Mouse (Mus musculus): Measurements from ENCODE around the gene Strn3.
"Not testable (repeated sequence)": the region's sequence is repeated elsewhere in the genome, so short reads cannot be mapped to it uniquely, and the experiment has no call there.

The Strn3 gene

DNA sequence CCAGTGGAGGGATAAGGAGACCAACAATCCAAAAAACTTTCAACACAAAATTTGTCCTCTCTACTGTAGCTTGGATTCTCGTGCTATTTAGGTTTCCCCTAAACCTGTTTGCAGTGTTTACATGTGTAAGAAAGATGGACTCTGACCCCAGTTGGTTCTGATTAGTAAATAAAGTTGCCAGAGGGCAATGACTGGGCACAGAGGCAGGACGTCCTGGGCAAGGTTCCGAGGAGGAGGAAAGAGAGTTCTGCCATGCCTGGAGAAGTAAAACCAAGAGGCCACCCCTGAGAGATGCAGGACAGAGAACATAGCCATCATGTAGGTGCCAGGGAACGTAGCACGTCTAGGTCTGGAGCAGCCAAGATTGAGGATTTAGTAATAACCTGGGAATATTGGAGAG is 79.3 kb downstream of the Strn3 start:
- DNase-seq (ENCODE audit: low spot score), result no peak

DNA sequence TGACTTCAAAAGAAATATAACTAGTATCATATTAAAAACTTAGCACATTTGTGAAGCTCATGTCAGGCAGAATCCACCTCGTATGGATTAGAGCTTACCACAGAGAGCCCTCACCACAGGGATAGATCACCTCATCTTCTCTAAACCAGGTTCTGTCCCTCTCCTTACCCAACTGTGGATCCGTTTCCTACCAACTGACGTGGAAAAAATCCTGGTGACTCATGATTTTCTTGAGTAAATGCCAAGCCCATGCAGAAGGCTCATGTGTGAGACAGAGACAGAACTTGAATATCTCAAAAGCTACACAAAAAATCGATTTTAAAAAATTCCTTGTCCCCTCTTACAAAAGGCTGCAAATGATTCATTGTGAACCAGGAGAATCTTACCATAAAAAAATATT is 85.6 kb downstream of the Strn3 start:
- DNase-seq (ENCODE audit: low spot score), result no peak

DNA sequence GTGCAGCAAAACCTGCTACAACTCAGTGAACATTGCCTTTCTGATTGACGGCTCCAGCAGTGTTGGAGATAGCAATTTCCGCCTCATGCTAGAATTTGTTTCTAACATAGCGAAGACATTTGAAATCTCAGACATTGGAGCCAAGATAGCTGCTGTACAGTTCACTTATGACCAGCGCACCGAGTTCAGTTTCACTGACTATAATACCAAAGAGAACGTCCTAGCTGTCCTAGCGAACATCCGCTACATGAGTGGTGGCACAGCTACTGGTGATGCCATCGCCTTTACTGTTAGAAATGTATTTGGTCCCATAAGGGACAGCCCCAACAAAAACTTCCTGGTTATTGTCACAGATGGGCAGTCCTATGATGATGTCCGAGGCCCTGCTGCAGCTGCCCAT is 88.4 kb downstream of the Strn3 start:
- no peak for DNase-seq (ENCODE audit: low spot score)

DNA sequence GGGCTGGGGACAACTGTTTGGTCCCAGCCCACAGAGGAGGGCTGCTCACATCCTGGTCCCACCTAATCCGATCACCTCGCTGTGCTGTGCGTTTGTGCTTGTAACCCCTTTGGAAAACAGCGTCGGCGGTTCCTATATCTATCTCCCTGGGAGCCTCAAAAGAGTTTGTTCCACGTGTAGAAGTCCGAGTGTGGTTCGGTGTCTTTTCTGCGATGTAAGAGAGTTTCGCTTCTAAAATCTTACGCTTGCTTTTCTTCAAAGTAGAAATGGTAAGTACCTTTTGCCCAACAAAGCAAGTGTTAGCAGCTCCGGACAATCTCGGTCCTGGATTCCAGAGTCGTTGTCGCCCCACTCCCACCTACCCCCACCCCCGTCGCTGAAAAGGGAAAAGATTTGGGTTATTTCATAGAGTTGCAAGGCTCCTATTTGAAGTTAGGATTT is 97.6 kb downstream of the Strn3 start:
- DNase-seq (ENCODE audit: low spot score), result no peak

DNA sequence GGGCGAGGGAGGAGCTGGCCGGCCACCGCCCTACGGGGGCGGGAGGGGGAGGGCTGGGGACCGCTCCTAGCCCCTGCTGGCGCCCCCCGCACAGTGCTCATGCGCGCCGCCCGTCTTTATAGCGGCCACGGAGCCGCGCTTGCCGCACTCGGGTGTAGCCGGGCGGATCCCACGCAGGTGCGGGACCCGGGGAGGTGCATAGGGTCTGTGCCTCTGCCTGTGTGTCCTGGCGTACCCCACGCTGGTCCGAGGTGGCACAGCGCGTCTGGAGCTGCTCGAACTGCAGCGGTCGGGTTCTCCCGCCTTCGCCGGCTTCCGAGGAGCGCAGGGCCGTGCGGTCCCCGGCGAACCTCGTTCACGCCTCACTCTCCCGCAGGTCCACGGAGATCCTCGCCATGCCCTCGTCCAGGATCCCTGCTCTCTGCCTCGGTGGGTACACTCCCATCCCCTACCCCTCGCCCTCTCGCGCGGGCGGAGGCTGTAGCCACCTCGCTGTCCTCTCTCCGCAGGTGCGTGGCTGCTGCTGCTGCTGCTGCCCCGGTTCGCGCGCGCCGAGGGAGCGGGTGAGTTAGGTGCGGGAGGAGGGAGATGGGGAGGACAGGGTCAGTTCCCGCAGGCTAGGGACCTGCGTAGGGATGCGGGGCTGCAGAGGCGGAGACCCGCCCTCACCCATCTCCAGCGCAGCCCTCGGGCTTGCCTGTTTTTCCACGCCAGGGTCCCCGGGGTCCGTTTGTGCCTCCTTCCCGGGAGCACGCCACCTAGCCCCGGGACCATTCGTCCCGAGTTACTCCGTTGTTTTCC is 98.3 kb downstream of the Strn3 start, which contains the start of gene Coch:
Gene Coch (plus strand): TSS at position 113 of the 801 bp plus-strand sequence.
- DNase-seq (ENCODE audit: low spot score), result no peak

DNA sequence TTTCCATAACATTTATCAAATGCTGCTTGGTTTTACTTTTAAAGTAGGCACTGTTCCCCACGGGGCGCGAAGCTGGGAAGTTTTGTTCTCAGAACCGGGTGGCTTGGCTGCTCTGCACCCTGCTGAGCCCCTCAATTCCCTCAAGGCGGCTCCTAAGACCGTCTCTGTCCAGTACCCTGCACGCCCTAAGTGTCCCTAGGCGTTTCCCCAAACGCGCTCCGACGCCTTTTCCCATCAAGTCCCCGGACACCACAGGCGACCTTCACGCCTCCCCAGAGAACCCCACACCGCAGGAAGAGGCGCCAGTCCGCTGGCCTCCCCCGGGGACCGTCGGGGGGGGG is 98.8 kb downstream of the Strn3 start:
- no peak for DNase-seq (ENCODE audit: low spot score)

DNA sequence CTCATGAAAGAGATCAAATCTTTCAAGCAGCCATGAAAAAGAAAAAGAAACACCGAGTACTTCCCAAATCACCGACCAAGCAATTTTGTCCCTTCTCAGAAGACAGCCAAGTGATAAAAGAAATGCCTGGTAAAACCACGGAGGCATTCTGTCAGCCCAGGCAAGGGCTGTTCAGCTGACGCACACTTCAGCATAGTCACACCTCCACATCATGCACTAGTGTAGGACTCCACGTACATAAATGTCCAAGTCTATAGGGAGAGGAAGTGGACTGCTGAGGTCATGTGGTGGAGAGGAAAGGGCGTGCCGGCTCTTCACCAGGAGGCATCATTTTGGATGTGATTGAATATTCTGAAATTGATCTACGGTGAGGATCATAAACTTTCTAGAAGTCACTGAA is 99.8 kb downstream of the Strn3 start:
- DNase-seq (ENCODE audit: low spot score), result no peak

DNA sequence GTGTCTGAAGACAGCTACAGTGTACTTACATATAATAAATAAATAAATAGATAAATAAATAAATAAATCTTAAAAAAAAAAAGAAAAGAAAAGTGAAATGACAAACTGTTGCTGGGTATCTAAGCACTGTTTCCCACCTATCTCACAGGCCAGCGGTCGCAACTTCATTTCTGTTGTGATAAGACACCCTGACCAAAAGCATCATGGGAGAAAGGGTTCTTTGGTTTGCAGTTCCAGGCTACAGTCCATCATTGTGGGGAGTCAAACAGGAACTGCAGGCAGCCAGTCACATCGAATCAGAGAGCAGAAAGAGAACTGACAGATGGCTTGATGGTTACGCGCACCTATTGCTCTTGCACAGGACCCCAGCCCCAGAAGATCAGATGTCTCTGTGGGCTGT is 102.4 kb downstream of the Strn3 start:
- DNase-seq (ENCODE audit: low spot score), result no peak

DNA sequence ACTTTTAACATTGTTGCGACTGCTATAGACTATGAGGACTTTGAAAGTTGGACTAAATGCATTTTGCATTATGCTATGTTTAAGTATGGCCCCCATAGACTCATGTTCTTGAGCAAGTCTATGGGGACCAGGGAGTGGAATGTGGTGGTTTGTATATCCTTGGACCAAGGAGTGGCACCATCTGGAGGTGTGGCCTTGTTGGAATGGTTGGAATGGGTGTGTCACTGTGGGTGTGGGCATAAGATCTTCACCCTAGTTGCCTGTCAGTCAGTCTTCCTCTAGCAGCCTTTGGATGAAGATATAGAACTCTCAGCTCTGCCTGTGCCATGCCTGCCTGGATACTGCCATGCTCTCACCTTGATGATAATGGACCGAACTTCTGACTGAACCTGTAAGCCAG is 113.9 kb downstream of the Strn3 start:
- not testable (repeated sequence) for DNase-seq (ENCODE audit: low spot score)

DNA sequence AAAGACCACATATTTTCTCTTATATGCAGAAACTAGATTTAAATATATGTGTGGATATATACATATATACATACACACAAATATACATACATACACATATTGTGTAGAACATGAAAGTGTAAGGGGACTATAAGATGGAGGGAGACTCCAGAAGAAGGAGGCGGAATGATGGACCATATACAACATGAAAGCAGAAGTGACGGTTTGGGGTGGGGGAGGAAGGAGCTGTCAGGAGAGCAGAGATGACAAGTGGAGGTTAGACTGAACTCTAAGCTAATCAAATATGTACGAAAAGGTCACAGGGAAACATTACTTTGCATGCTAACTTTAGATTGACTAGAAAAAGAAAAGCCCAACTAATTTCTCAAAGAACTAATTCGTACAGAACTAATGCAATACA is 119.0 kb downstream of the Strn3 start:
- DNase-seq (ENCODE audit: low spot score), result no peak

DNA sequence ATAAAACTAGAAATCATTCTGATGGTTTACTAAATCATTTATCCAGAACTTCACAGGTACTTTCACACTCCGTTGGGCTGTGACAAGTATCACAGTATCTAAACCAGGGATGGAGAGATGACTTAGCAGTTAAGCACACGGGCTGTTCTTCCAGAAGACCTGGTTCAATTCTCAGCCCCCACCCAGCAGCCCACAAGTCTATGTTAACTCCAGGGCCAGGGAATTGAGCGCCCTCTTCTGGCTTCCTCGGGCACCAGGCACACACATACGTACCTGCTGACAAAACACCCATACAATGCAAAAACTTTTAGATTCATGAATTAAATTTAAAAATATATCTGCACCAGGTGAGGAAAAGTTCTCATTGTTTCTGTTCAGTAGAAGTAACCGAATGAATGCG is 121.8 kb downstream of the Strn3 start:
- DNase-seq (ENCODE audit: low spot score), result no peak

DNA sequence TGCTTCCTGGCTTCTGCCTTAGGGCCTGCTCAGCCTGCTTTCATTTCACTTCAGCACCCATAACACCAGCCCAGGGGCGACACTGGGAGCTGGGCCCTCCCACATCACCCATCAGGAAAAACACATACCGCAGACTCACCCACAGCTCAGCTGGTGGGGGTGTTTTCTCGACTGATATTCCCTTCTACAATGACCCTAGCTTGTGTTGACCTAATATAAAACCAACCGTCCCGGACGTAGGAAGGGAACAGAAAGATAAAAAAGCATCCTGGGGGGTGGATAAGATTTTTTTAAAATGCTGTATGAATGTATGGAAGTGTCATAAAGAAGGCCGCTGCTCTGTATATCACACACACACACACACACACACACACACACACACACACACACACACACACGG is 122.2 kb downstream of the Strn3 start:
- no peak for DNase-seq (ENCODE audit: low spot score)

DNA sequence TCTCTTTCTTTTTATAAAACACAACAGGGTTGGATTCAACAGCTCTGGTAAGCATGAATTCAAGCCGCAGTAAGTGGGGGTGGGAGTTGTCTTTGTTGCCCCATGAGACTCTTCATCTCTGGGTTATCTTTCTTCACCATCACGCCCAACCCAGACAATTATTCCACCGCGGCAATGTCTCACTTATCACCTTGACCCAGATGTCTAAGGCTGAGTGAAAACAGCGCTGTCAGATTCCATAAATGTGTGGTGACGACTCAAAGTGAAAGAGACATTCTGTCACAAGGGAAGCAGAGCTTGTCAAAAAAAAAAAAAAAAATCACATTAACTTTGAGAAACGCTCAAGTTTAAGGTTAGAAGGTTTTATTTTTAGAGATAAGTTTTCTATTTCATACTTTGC is 124.5 kb downstream of the Strn3 start:
- DNase-seq (ENCODE audit: low spot score), result no peak

DNA sequence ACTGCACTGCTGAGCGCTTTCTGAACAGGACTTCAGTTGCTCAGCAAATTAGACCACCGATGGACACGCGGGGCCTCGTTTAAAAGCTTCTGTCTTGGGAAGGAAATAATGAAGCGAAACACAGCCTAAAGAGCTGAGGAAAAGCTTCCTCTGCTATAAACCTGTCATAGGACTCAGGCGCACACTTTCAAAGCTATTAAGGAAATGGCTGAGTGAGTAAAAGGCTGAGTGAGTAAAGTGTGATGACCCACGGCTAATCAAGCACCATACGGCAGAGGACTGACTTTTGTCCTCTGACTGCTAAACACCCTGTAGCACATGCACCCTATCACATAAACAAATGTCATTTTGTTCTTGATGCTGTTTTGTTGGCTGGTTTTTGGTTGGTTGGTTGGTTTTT is 130.3 kb downstream of the Strn3 start:
- no peak for DNase-seq (ENCODE audit: low spot score)
